Mouse (Mus musculus) MEL (cell line): ENCODE measurements around the gene Pcgf5.

Source experiments
- CHD2 ChIP-seq: IDR thresholded peaks from 2 replicates; pipeline ENCODE4 v1.6.1; 2011; ENCODE audit warnings: low read length, improper control_type of control experiment
- CTCF ChIP-seq, 3 experiments: IDR thresholded peaks in 2 of 3; conservative IDR thresholded peaks in 1 of 3; 2 replicates each; pipeline ENCODE4 v1.5.1; 2011 to 2012; ENCODE audit warnings: low read length in 3 of 3, low read depth in 2 of 3, mild to moderate bottlenecking in 2 of 3, improper control_type of control experiment in 1 of 3, inconsistent platforms in 1 of 3, mixed read lengths in 1 of 3, moderate library complexity in 1 of 3; ENCODE audit not compliant: control insufficient read depth in 1 of 3, insufficient read depth in 1 of 3, poor library complexity in 1 of 3, severe bottlenecking in 1 of 3
- EP300 ChIP-seq, 2 experiments: IDR thresholded peaks; 2 replicates each; pipeline ENCODE4 v1.6.1; 2011; ENCODE audit warnings: improper control_type of control experiment in 2 of 2, low read length in 2 of 2, low read depth in 1 of 2, mild to moderate bottlenecking in 1 of 2
- TAL1 ChIP-seq: IDR thresholded peaks from 2 replicates; pipeline ENCODE4 v1.6.1; 2012; ENCODE audit warnings: mild to moderate bottlenecking, inconsistent platforms, low read length, moderate library complexity, mixed read lengths
- USF2 ChIP-seq, 2 experiments: IDR thresholded peaks; 2 replicates each; pipeline ENCODE4 v1.6.1; 2011 to 2012; ENCODE audit warnings: improper control_type of control experiment in 2 of 2, low read length in 2 of 2, borderline replicate concordance in 1 of 2, inconsistent platforms in 1 of 2, low read depth in 1 of 2, mild to moderate bottlenecking in 1 of 2; ENCODE audit not compliant: insufficient read depth in 1 of 2

DNA sequence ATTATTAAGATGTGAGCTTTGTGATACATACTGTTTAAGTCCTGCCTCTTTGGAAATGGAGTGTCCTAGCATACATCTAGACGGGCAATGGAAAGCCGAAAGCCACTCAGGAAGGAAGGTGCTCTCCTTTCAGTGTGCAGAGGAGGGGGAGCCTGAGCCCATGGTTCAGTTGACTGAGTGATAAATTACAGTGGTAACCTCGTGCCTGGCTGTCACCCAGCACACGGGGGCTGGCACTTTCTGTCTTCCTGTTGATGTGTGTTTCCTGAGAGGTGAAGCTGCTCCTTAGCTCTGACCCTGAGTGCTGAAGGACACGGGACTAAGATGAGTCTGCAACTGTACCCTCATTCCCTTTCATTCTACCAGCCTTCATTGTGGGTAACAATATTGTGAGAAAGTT lies 103.6 kb downstream of the Pcgf5 start:
- TF ChIP-seq USF2 (IDR thresholded peaks at IDR 0.05; ENCODE audit: borderline replicate concordance in 1 of 2, insufficient read depth in 1 of 2, low read depth in 1 of 2, low read length in 2 of 2): no peak
- TF ChIP-seq TAL1: no peak
- TF ChIP-seq EP300 (IDR thresholded peaks at IDR 0.05; ENCODE audit: low read depth in 1 of 2, low read length in 2 of 2): no peak
- no peak for TF ChIP-seq CHD2
- TF ChIP-seq CTCF (IDR thresholded peaks at IDR 0.05 in 2 of 3, conservative IDR thresholded peaks at IDR 0.05 in 1 of 3; ENCODE audit: control insufficient read depth in 1 of 3, insufficient read depth in 1 of 3, low read depth in 2 of 3, low read length in 3 of 3, poor library complexity in 1 of 3, severe bottlenecking in 1 of 3): no peak
